Mouse (Mus musculus) MEL (cell line): Measurements from ENCODE around the gene Rpl4. TPM values are rescaled to one million over a fixed set of nuclear protein-coding genes. Genes with fewer than 3 reads are reported as not detected.
A peak's percentile ranks its signal among the peaks of the same experiment; 100 is the strongest.

Experiments
- DNase-seq: peaks from one replicate; pipeline ENCODE4 v3.0.0; 2011; ENCODE audit warnings: low read depth, low spot score
- H3K27ac ChIP-seq: 2 replicates; pipeline ENCODE4 v1.5.1; 2012; ENCODE audit warnings: low read depth, mild to moderate bottlenecking, control low read depth, low read length, moderate library complexity; ENCODE audit not compliant: control insufficient read depth
- H3K27me3 ChIP-seq, 2 experiments: fragments of 150-350 bp in 1 of 2; sonication (generic) in 1 of 2; 2 replicates each; pipeline ENCODE4 v1.6.1; 2012; ENCODE audit warnings: low read length in 2 of 2, mild to moderate bottlenecking in 2 of 2, improper control_type of control experiment in 1 of 2, moderate library complexity in 1 of 2; ENCODE audit not compliant: insufficient read depth in 2 of 2, control insufficient read depth in 1 of 2
- H3K36me3 ChIP-seq, 2 experiments: 2 replicates each; pipeline ENCODE4 v1.6.1; 2012 to 2014; ENCODE audit warnings: low read length in 2 of 2, improper control_type of control experiment in 1 of 2, inconsistent platforms in 1 of 2, mild to moderate bottlenecking in 1 of 2; ENCODE audit not compliant: insufficient read depth in 2 of 2, control insufficient read depth in 1 of 2
- H3K4me1 ChIP-seq, 2 experiments: fragments of 150-350 bp in 1 of 2; sonication (generic) in 1 of 2; 2 replicates each; pipeline ENCODE4 v1.6.1; 2012; ENCODE audit warnings: low read length in 2 of 2, improper control_type of control experiment in 1 of 2, mild to moderate bottlenecking in 1 of 2; ENCODE audit not compliant: insufficient read depth in 2 of 2, control insufficient read depth in 1 of 2
- H3K4me3 ChIP-seq, 2 experiments: fragments of 150-350 bp in 1 of 2; sonication (generic) in 1 of 2; 2 replicates each; pipeline ENCODE4 v1.5.1; 2012; ENCODE audit warnings: low read depth in 2 of 2, low read length in 2 of 2, mild to moderate bottlenecking in 2 of 2, moderate library complexity in 2 of 2, control low read depth in 1 of 2, improper control_type of control experiment in 1 of 2; ENCODE audit not compliant: control insufficient read depth in 1 of 2, insufficient read depth in 1 of 2
- H3K79me2 ChIP-seq: 2 replicates; pipeline ENCODE4 v1.6.1; 2012; ENCODE audit warnings: mild to moderate bottlenecking, low read length, moderate library complexity; ENCODE audit not compliant: control insufficient read depth, poor library complexity, insufficient read depth
- H3K9ac ChIP-seq: 2 replicates; pipeline ENCODE4 v1.6.1; 2012; ENCODE audit warnings: low read depth, mild to moderate bottlenecking, control low read depth, low read length, moderate library complexity; ENCODE audit not compliant: control insufficient read depth, poor library complexity, severe bottlenecking
- H3K9me3 ChIP-seq: fragments of 150-350 bp; sonication (generic); replicated peaks from 2 replicates; pipeline ENCODE4 v1.6.1; 2012; ENCODE audit warnings: mild to moderate bottlenecking, low read length, improper control_type of control experiment, moderate library complexity; ENCODE audit not compliant: insufficient read depth
- CTCF ChIP-seq, 3 experiments: IDR thresholded peaks in 2 of 3; conservative IDR thresholded peaks in 1 of 3; 2 replicates each; pipeline ENCODE4 v1.5.1; 2011 to 2012; ENCODE audit warnings: low read length in 3 of 3, low read depth in 2 of 3, mild to moderate bottlenecking in 2 of 3, improper control_type of control experiment in 1 of 3, inconsistent platforms in 1 of 3, mixed read lengths in 1 of 3, moderate library complexity in 1 of 3; ENCODE audit not compliant: control insufficient read depth in 1 of 3, insufficient read depth in 1 of 3, poor library complexity in 1 of 3, severe bottlenecking in 1 of 3
- E2F4 ChIP-seq: IDR thresholded peaks from 2 replicates; pipeline ENCODE4 v1.6.1; 2011; ENCODE audit warnings: low read depth, low read length, improper control_type of control experiment, borderline replicate concordance
- GABPA ChIP-seq: IDR thresholded peaks from 2 replicates; pipeline ENCODE4 v1.6.1; 2012; ENCODE audit warnings: low read depth, mild to moderate bottlenecking, inconsistent platforms, low read length, improper control_type of control experiment, moderate library complexity
- GATA1 ChIP-seq: IDR thresholded peaks from 2 replicates; pipeline ENCODE4 v1.6.1; 2011; ENCODE audit warnings: low read depth, low read length, improper control_type of control experiment
- JUND ChIP-seq: IDR thresholded peaks from 2 replicates; pipeline ENCODE4 v1.6.1; 2011; ENCODE audit warnings: low read depth, mild to moderate bottlenecking, improper control_type of control experiment, low read length
- KAT2A ChIP-seq: conservative IDR thresholded peaks from 2 replicates; pipeline ENCODE4 v1.6.1; 2012; ENCODE audit warnings: low read depth, low read length, improper control_type of control experiment, inconsistent platforms
- MAFK ChIP-seq: IDR thresholded peaks from 2 replicates; pipeline ENCODE4 v1.6.1; 2011; ENCODE audit warnings: low read depth, mild to moderate bottlenecking, low read length, improper control_type of control experiment, borderline replicate concordance
- MAX ChIP-seq: IDR thresholded peaks from 2 replicates; pipeline ENCODE4 v1.6.1; 2011; ENCODE audit warnings: low read length, improper control_type of control experiment
- MAZ ChIP-seq: IDR thresholded peaks from 2 replicates; pipeline ENCODE4 v1.6.1; 2012; ENCODE audit warnings: low read depth, mild to moderate bottlenecking, inconsistent platforms, low read length, improper control_type of control experiment
- MXI1 ChIP-seq: IDR thresholded peaks from 2 replicates; pipeline ENCODE4 v1.6.1; 2011; ENCODE audit warnings: mild to moderate bottlenecking, low read depth, low read length, improper control_type of control experiment
- MYB ChIP-seq: IDR thresholded peaks from 2 replicates; pipeline ENCODE4 v1.6.1; 2011; ENCODE audit warnings: mild to moderate bottlenecking, low read depth, low read length, improper control_type of control experiment
- NELFE ChIP-seq: IDR thresholded peaks from 2 replicates; pipeline ENCODE4 v1.6.1; 2011; ENCODE audit warnings: low read depth, low read length, improper control_type of control experiment
- POLR2AphosphoS2 ChIP-seq: IDR thresholded peaks from 2 replicates; pipeline ENCODE4 v1.6.1; 2011; ENCODE audit warnings: low read length, improper control_type of control experiment
- POLR2AphosphoS5 ChIP-seq: IDR thresholded peaks from 2 replicates; pipeline ENCODE4 v1.6.1; 2012; ENCODE audit warnings: low read depth, borderline replicate concordance, mild to moderate bottlenecking, inconsistent platforms, low read length, moderate library complexity, mixed read lengths
- RAD21 ChIP-seq: IDR thresholded peaks from 2 replicates; pipeline ENCODE4 v1.6.1; 2011; ENCODE audit warnings: mild to moderate bottlenecking, low read depth, low read length, improper control_type of control experiment
- RCOR1 ChIP-seq: IDR thresholded peaks from 2 replicates; pipeline ENCODE4 v1.6.1; 2012; ENCODE audit warnings: low read depth, mild to moderate bottlenecking, inconsistent platforms, low read length, improper control_type of control experiment
- SIN3A ChIP-seq: IDR thresholded peaks from 2 replicates; pipeline ENCODE4 v1.6.1; 2012; ENCODE audit warnings: low read length, improper control_type of control experiment, inconsistent platforms
- TCF12 ChIP-seq: IDR thresholded peaks from 2 replicates; pipeline ENCODE4 v1.6.1; 2014; ENCODE audit warnings: low read depth, mild to moderate bottlenecking, inconsistent platforms, low read length, improper control_type of control experiment, moderate library complexity
- USF1 ChIP-seq: IDR thresholded peaks from 2 replicates; pipeline ENCODE4 v1.6.1; 2014; ENCODE audit warnings: low read depth, mild to moderate bottlenecking, inconsistent platforms, low read length, improper control_type of control experiment, moderate library complexity
- USF2 ChIP-seq, 2 experiments: IDR thresholded peaks; 2 replicates each; pipeline ENCODE4 v1.6.1; 2011 to 2012; ENCODE audit warnings: improper control_type of control experiment in 2 of 2, low read length in 2 of 2, borderline replicate concordance in 1 of 2, inconsistent platforms in 1 of 2, low read depth in 1 of 2, mild to moderate bottlenecking in 1 of 2; ENCODE audit not compliant: insufficient read depth in 1 of 2
- ZNF384 ChIP-seq: IDR thresholded peaks from 2 replicates; pipeline ENCODE4 v1.6.1; 2012; ENCODE audit warnings: low read depth, mild to moderate bottlenecking, inconsistent platforms, low read length, improper control_type of control experiment
- polyA plus RNA-seq, 2 experiments: library from polyadenylated mRNA; stranded (reverse) in 1 of 2; unstranded in 1 of 2; fragments of >175 nt in 1 of 2; fragments of >200 nt in 1 of 2; gene quantifications; 2 replicates each; pipeline versions ENCODE4 v1.2.1 to v1.2.4; 2012; ENCODE audit warnings: low replicate concordance in 2 of 2, low read depth in 1 of 2; ENCODE audit not compliant: insufficient read length in 2 of 2, insufficient read depth in 1 of 2, missing spikeins in 1 of 2
- total RNA-seq: library from RNA; depleted of rRNA; stranded (reverse); fragments of 300-350 nt; gene quantifications from 2 replicates; pipeline ENCODE4 v1.2.3, GENCODE M21; 2012

The Rpl4 gene
- total and polyA plus RNA-seq, 3 experiments: 124 to 3,157 (median 1,761) TPM

DNA sequence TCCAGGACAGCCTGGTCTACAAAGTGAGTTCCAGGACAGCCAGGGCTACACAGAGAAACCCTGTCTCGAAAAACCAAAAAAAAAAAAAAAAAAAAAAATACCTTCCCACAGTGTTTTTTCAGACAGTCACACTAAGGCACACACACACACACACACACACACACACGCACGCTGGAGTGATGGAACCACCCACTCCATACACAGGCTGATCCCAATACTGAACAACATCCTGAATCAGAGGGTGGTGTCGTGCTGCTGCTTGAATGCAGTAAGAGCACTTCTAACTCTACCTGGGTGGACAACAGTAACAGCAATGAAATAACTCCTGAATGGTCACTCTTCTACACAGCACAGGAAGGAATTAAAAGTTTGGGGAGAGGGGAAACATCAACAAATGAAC lies 48.3 kb downstream of the Rpl4 start:
- Histone ChIP-seq H3K36me3 (no peaks in the 10 kb centered on the region; a peak in 1 of 4 replicates), H3K27me3 (no peaks in the 10 kb centered on the region), H3K4me1 (peaks cover 0 to 3% of the 10 kb centered on the region in 2 experiments; a peak in 2 of 4 replicates), H3K9ac (no peak overlapping the region), H3K79me2 (no peaks in the 10 kb centered on the region), H3K9me3 (no peaks in the 10 kb centered on the region), H3K4me3 (no peak overlapping the region), H3K27ac (no peak overlapping the region)
- TF ChIP-seq RAD21: no peak
- TF ChIP-seq KAT2A: no peak
- TF ChIP-seq MYB: no peak
- no peak for DNase-seq

DNA sequence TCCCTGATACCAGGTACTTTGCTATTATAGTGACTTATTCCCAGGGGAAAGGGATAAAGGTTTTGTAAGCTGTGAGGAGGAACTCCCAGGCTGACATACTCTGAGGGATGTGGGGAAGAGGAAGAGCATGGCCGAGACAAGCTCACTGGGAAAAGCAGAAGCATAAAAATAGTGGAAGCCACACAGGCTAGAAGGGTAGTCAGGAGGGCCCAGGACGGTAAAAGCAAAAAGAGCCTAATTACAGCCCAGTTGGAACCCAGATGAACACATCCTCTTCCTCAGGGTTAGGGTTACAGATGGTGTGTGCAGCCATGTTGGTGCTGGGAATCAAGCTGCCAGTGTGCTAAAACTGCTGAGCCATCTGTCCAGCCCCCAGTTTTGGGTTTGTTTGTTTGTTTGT lies 48.9 kb downstream of the Rpl4 start:
- DNase-seq: peak; percentile 13
- Histone ChIP-seq H3K9me3 (no peaks in the 10 kb centered on the region), H3K4me3 (no peak overlapping the region), H3K36me3 (no peaks in the 10 kb centered on the region), H3K27ac (no peak overlapping the region), H3K4me1 (no peaks in the 10 kb centered on the region), H3K27me3 (no peaks in the 10 kb centered on the region), H3K9ac (no peak overlapping the region), H3K79me2 (no peaks in the 10 kb centered on the region)
- TF ChIP-seq USF2 (IDR thresholded peaks at IDR 0.05; ENCODE audit: borderline replicate concordance in 1 of 2, insufficient read depth in 1 of 2, low read depth in 1 of 2, low read length in 2 of 2): no peak
- no peak for TF ChIP-seq RAD21
- TF ChIP-seq ZNF384: no peak
- TF ChIP-seq CTCF (IDR thresholded peaks at IDR 0.05 in 2 of 3, conservative IDR thresholded peaks at IDR 0.05 in 1 of 3; ENCODE audit: control insufficient read depth in 1 of 3, insufficient read depth in 1 of 3, low read depth in 2 of 3, low read length in 3 of 3, poor library complexity in 1 of 3, severe bottlenecking in 1 of 3): no peak
- no peak for TF ChIP-seq MAX

DNA sequence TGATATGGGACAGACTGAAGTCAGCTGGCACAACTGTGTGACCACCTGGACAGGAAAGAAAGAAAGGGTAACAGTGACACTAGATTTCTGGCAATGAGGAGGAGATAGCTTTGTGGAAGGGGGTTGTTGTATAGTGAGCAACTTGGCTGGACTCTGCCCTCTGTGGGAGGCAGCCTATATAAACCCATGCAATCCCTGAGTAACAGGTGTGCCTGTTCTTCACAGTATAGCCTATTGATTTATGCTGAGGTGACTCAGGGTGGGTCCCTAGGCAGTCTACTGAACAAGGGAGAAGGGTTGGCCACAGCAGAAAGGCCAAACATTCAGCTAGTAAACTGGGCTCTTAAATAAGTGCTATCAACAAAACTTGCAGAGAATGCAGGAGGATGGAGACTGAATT lies 52.6 kb downstream of the Rpl4 start:
- no peaks in the 10 kb centered on the region for H3K27me3 ChIP-seq
- TF ChIP-seq POLR2AphosphoS2 (no peak), MAFK (no peak), MAZ (no peak), TCF12 (no peak), GATA1 (no peak), RCOR1 (no peak), NELFE (no peak), USF1 (no peak), JUND (no peak), GABPA (no peak), E2F4 (no peak), MXI1 (no peak), POLR2AphosphoS5 (no peak), USF2 (IDR thresholded peaks at IDR 0.05; ENCODE audit: borderline replicate concordance in 1 of 2, insufficient read depth in 1 of 2, low read depth in 1 of 2, low read length in 2 of 2) (no peak), MYB (no peak), SIN3A (no peak)
- H3K9ac ChIP-seq: no peak overlapping the region
- no peak overlapping the region for H3K4me3 ChIP-seq
- no peaks in the 10 kb centered on the region for H3K79me2 ChIP-seq
- no peak overlapping the region for H3K27ac ChIP-seq
- no peaks in the 10 kb centered on the region for H3K9me3 ChIP-seq
- H3K4me1 ChIP-seq: no peaks in the 10 kb centered on the region
- no peaks in the 10 kb centered on the region; a peak in 1 of 4 replicates for H3K36me3 ChIP-seq
- no peak for DNase-seq
